Mouse (Mus musculus) thymus, adult 2 months (tissue): ENCODE measurements around the gene Lrba. TPM values are rescaled to one million over a fixed set of nuclear protein-coding genes. Genes with fewer than 3 reads are reported as not detected.

Source experiments
- DNase-seq: peaks from one replicate; pipeline ENCODE4 v3.0.0; 2021
- H3K27ac ChIP-seq: fragments of 200-500 bp; 2 replicates; pipeline ENCODE4 v1.5.1; 2012; ENCODE audit warnings: low read length, control low read depth; ENCODE audit not compliant: control insufficient read depth, insufficient read depth
- H3K27me3 ChIP-seq: fragments of 200-500 bp; 2 replicates; pipeline ENCODE4 v1.6.1; 2012; ENCODE audit warnings: mild to moderate bottlenecking, low read length, moderate library complexity, mixed read lengths; ENCODE audit not compliant: control insufficient read depth, insufficient read depth
- H3K36me3 ChIP-seq: fragments of 200-500 bp; 2 replicates; pipeline ENCODE4 v1.6.1; 2012; ENCODE audit warnings: mild to moderate bottlenecking, low read length, moderate library complexity; ENCODE audit not compliant: control insufficient read depth, insufficient read depth
- H3K4me1 ChIP-seq: fragments of 200-500 bp; replicated peaks from 2 replicates; pipeline ENCODE4 v1.6.1; 2012; ENCODE audit warnings: low read length; ENCODE audit not compliant: control insufficient read depth, insufficient read depth
- H3K4me3 ChIP-seq: fragments of 200-500 bp; 2 replicates; pipeline ENCODE4 v1.5.1; 2012; ENCODE audit warnings: mild to moderate bottlenecking, low read length, control low read depth, moderate library complexity; ENCODE audit not compliant: control insufficient read depth, insufficient read depth
- CTCF ChIP-seq: fragments of 200-500 bp; IDR thresholded peaks from 2 replicates; pipeline ENCODE4 v1.5.1; 2012; ENCODE audit warnings: mild to moderate bottlenecking, control low read depth, low read length, moderate library complexity, borderline replicate concordance; ENCODE audit not compliant: control insufficient read depth, poor library complexity, insufficient read depth; ENCODE audit errors: extremely low read depth
- POLR2A ChIP-seq: fragments of 200-500 bp; IDR thresholded peaks from 2 replicates; pipeline ENCODE4 v1.6.1; 2012; ENCODE audit warnings: mild to moderate bottlenecking, low read length, control low read depth, moderate library complexity; ENCODE audit not compliant: control insufficient read depth, poor library complexity, insufficient read depth; ENCODE audit errors: extremely low read depth
- WGBS: fragments of 180-500 bp; shearing (Covaris S2); methylation state at CpG from one replicate; pipeline ENCODE4 v1.1.7; 2018; 5-methylcytosine and 5-hydroxymethylcytosine counted together
- polyA plus RNA-seq: library from polyadenylated mRNA; depleted of rRNA; stranded (reverse); fragments of >200 nt; gene quantifications from 2 replicates; pipeline ENCODE4 v1.2.3, GENCODE M21; 2012

Lrba gene
- polyA plus RNA-seq, 1 experiment, result 14.5 TPM

- Histone ChIP-seq H3K27me3 (no peaks in the 10 kb centered on the region), H3K27ac (no peak overlapping the region), H3K36me3 (no peaks in the 10 kb centered on the region), H3K4me3 (no peak overlapping the region), H3K4me1 (no peaks in the 10 kb centered on the region)
- WGBS, result 92% methylated on average over 2 of the region's 2 CpGs
- DNase-seq, result no peak
- TF ChIP-seq CTCF (no peak), POLR2A (no peak)
These were observed 422.3 kb downstream of the Lrba start for GRCm38 (mm10) chr3:86646771-86647170.

GRCm38 (mm10) chr3:86651006-86651405 lies 426.5 kb downstream of the Lrba start:
- no peak for TF ChIP-seq POLR2A
- TF ChIP-seq CTCF, result no peak
- no peak overlapping the region for H3K4me3 ChIP-seq
- no peaks in the 10 kb centered on the region for H3K36me3 ChIP-seq
- no peaks in the 10 kb centered on the region for H3K4me1 ChIP-seq
- no peaks in the 10 kb centered on the region for H3K27me3 ChIP-seq
- H3K27ac ChIP-seq, result no peak overlapping the region
- DNase-seq, result no peak
- WGBS, result 90% methylated on average over 3 of the region's 3 CpGs

- TF ChIP-seq CTCF (no peak), POLR2A (no peak)
- 98% methylated on average over 5 of the region's 5 CpGs for WGBS
- H3K27me3 ChIP-seq, result no peaks in the 10 kb centered on the region
- H3K4me1 ChIP-seq, result no peaks in the 10 kb centered on the region
- H3K27ac ChIP-seq, result no peak overlapping the region
- DNase-seq, result no peak
- H3K36me3 ChIP-seq, result no peaks in the 10 kb centered on the region
- H3K4me3 ChIP-seq, result no peak overlapping the region
These were observed 434.8 kb downstream of the Lrba start for GRCm38 (mm10) chr3:86659326-86659725.

GRCm38 (mm10) chr3:86664399-86664798 lies 439.9 kb downstream of the Lrba start:
- no peaks in the 10 kb centered on the region for H3K4me1 ChIP-seq
- DNase-seq, result no peak
- no peaks in the 10 kb centered on the region for H3K27me3 ChIP-seq
- no peak overlapping the region for H3K27ac ChIP-seq
- H3K36me3 ChIP-seq, result no peaks in the 10 kb centered on the region
- WGBS, result 29% methylated on average over 3 of the region's 3 CpGs
- H3K4me3 ChIP-seq, result no peak overlapping the region
- TF ChIP-seq POLR2A (no peak), CTCF (no peak)

- H3K36me3 ChIP-seq, result no peaks in the 10 kb centered on the region
- 96% methylated on average over 8 of the region's 8 CpGs for WGBS
- no peak overlapping the region for H3K4me3 ChIP-seq
- no peaks in the 10 kb centered on the region for H3K27me3 ChIP-seq
- no peaks in the 10 kb centered on the region for H3K4me1 ChIP-seq
- no peak overlapping the region for H3K27ac ChIP-seq
- DNase-seq, result no peak
- no peak for TF ChIP-seq CTCF
- TF ChIP-seq POLR2A, result no peak
These were observed 443.7 kb downstream of the Lrba start for GRCm38 (mm10) chr3:86668146-86668545.

- no peaks in the 10 kb centered on the region for H3K27me3 ChIP-seq
- no peak for TF ChIP-seq CTCF
- 37% methylated on average over 2 of the region's 2 CpGs for WGBS
- H3K36me3 ChIP-seq, result no peaks in the 10 kb centered on the region
- H3K4me1 ChIP-seq, result peaks cover 4% of the 10 kb centered on the region; the same call in 1 of the 2 replicates
- H3K4me3 ChIP-seq, result no peak overlapping the region
- peak; percentile 17 for DNase-seq
- no peak overlapping the region for H3K27ac ChIP-seq
These were observed 453.2 kb downstream of the Lrba start for GRCm38 (mm10) chr3:86677573-86678155.

- Histone ChIP-seq H3K4me1 (no peaks in the 10 kb centered on the region), H3K27ac (no peak overlapping the region), H3K27me3 (no peaks in the 10 kb centered on the region), H3K36me3 (no peaks in the 10 kb centered on the region), H3K4me3 (no peak overlapping the region)
- TF ChIP-seq POLR2A, result no peak
- no peak for DNase-seq
- 92% methylated on average over 7 of the region's 7 CpGs for WGBS
These were observed 463.2 kb downstream of the Lrba start for GRCm38 (mm10) chr3:86687571-86688209.
